Mouse (Mus musculus): ENCODE data around the gene Armc12.

The Armc12 gene

GRCm38 (mm10) chr17:28588591-28588990 is 58.0 kb downstream of the Armc12 start:
- DNase-seq (ENCODE audit: inconsistent ontology term): no peak

Measured in Muller cell, postnatal 12 days (primary cell).